Mouse (Mus musculus): ENCODE data around the gene Gli1.

DNA sequence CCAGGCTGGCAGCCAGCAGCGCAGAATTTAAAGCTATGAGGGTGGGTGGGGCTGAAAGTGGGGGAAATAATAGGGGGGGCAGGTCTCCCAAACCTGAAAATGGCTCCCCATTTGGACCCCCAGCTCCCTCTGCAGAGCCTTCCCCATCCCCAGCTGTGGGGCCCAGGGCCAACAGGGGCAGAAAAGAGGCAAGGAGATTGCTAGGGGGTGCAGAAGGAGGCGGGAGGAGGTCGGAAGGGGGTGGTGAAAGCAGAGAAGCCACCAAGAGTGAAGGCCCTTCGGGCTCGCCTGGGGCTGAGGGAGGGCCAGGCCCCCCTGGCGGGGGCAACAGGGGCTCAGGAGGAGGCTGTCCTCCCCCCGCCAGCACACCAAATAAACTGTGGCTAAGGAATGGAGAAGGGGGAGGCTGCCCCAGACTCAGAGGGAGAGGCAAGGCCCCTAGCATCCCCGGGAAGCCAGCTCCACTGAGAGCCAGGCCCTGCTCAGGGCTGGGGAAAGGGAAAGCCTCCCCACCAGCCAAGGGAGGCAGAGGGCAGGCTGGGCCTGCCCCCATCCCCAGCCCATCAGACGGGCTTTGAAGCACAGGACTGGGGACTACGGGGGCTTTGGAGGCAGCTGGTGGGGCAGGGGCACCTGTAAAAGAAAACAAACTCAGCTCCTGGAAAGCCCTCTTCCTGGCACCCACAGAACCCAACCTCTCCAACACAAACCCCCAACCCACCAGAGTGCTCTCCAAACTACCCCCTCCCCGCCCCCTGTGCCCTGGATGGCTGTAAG is 56.9 kb downstream of the Gli1 start:
- TF ChIP-seq JUN (IDR thresholded peaks at IDR 0.05; ENCODE audit: insufficient read depth, low read depth, low read length) = no peak
- TF ChIP-seq POLR2A (IDR thresholded peaks at IDR 0.05; ENCODE audit: low read depth, low read length) = no peak
- TF ChIP-seq CHD1 (IDR thresholded peaks at IDR 0.05; ENCODE audit: low read depth, low read length) = no peak
- TF ChIP-seq NRF1 (IDR thresholded peaks at IDR 0.05; ENCODE audit: low read depth, low read length) = no peak
- no peak for TF ChIP-seq EP300 (IDR thresholded peaks at IDR 0.05; ENCODE audit: low read length)
- TF ChIP-seq CTCF (conservative IDR thresholded peaks at IDR 0.05 in 1 of 2, IDR thresholded peaks at IDR 0.05 in 1 of 2; ENCODE audit: low read depth in 2 of 2, low read length in 2 of 2) = no peak
- no peak for TF ChIP-seq SIN3A (IDR thresholded peaks at IDR 0.05; ENCODE audit: low read length)
